Mouse (Mus musculus) neural tube, embryonic 14.5 days (tissue): ENCODE measurements around the gene Tspan1. TPM values are rescaled to one million over a fixed set of nuclear protein-coding genes. Genes with fewer than 3 reads are reported as not detected.

Source experiments
- ATAC-seq: fragments of 200-750 bp; cut with Nextera tagmentation; 2 replicates; pipeline ENCODE4 v1.8.0; 2017; ENCODE audit warnings: low read depth, mild to moderate bottlenecking, moderate TSS enrichment, moderate library complexity
- H3K27ac ChIP-seq: fragments of 300-500 bp; sonication (generic); 2 replicates; pipeline ENCODE4 v1.5.1; 2014; ENCODE audit warnings: low read depth, mild to moderate bottlenecking, control low read depth, low read length, moderate library complexity, mixed read lengths
- H3K27me3 ChIP-seq: fragments of 300-500 bp; sonication (generic); 2 replicates; pipeline ENCODE4 v1.6.1; 2014; ENCODE audit warnings: low read length; ENCODE audit not compliant: control insufficient read depth, insufficient read depth
- H3K36me3 ChIP-seq: fragments of 300-500 bp; sonication (generic); 2 replicates; pipeline ENCODE4 v1.6.1; 2014; ENCODE audit warnings: low read length, mixed read lengths; ENCODE audit not compliant: control insufficient read depth, insufficient read depth
- H3K4me1 ChIP-seq: fragments of 300-500 bp; sonication (generic); 2 replicates; pipeline ENCODE4 v1.6.1; 2014; ENCODE audit warnings: low read length; ENCODE audit not compliant: control insufficient read depth, insufficient read depth
- H3K4me2 ChIP-seq: fragments of 300-500 bp; sonication (generic); 2 replicates; pipeline ENCODE4 v1.6.1; 2014; ENCODE audit warnings: mild to moderate bottlenecking, low read depth, low read length, control low read depth
- H3K4me3 ChIP-seq: fragments of 300-500 bp; sonication (generic); 2 replicates; pipeline ENCODE4 v1.5.1; 2014; ENCODE audit warnings: low read depth, low read length, control low read depth, mixed read lengths
- H3K9ac ChIP-seq: fragments of 300-500 bp; sonication (generic); replicated peaks from 2 replicates; pipeline ENCODE4 v1.6.1; 2014; ENCODE audit warnings: low read depth, mild to moderate bottlenecking, control low read depth, low read length, mixed read lengths
- H3K9me3 ChIP-seq: fragments of 300-500 bp; sonication (generic); 2 replicates; pipeline ENCODE4 v1.6.1; 2016; ENCODE audit warnings: low read length; ENCODE audit not compliant: control insufficient read depth
- WGBS: fragments of 180-500 bp; shearing (Covaris S2); extraction: QIAGEN DNeasy Blood & Tissue Kit; methylation state at CpG from one replicate; pipeline ENCODE4 v1.1.7; 2014; 5-methylcytosine and 5-hydroxymethylcytosine counted together
- polyA plus RNA-seq: library from polyadenylated mRNA; unstranded; fragments of >200 nt; fragmentation: Nextera tagmentation; extraction: Ambion mirVana; gene quantifications from 2 replicates; pipeline ENCODE4 v1.2.1, GENCODE M21; 2014

Tspan1 gene
- polyA plus RNA-seq, 1 experiment from 2014 or later: 0.09 TPM

- H3K4me1 ChIP-seq: peaks cover 7% of the 10 kb centered on the region
- no peaks in the 10 kb centered on the region for H3K27me3 ChIP-seq
- H3K9ac ChIP-seq: no peak overlapping the region
- ATAC-seq: no peak
- WGBS: 96% methylated on average over 15 of the region's 15 CpGs
- H3K9me3 ChIP-seq: no peaks in the 10 kb centered on the region
- H3K36me3 ChIP-seq: peaks cover 43% of the 10 kb centered on the region
- H3K27ac ChIP-seq: no peak overlapping the region
- no peak overlapping the region for H3K4me3 ChIP-seq
- no peak overlapping the region for H3K4me2 ChIP-seq
Measured at GRCm38 (mm10) chr4:116152702-116153101, 14.7 kb downstream of the Tspan1 start.

GRCm38 (mm10) chr4:116151238-116151637 is 16.2 kb downstream of the Tspan1 start, which contains the start of gene Lurap1:
Gene Lurap1 (minus strand): TSS chr4:116151338.
- Histone ChIP-seq H3K9me3 (no peaks in the 10 kb centered on the region), H3K4me2 (peak within 1 kb of the TSS; percentile 73), H3K4me3 (peak within 1 kb of the TSS; percentile 70), H3K36me3 (peaks cover 30% of the 10 kb centered on the region), H3K27ac (peak within 1 kb of the TSS; percentile 78), H3K27me3 (no peaks in the 10 kb centered on the region), H3K4me1 (peaks cover 7% of the 10 kb centered on the region), H3K9ac (peak within 1 kb of the TSS; percentile 94)
- 80% methylated on average over 6 of the region's 6 CpGs for WGBS
- ATAC-seq: no peak

GRCm38 (mm10) chr4:116150862-116151221 is 16.6 kb downstream of the Tspan1 start:
- whole genome bisulfite sequencing: 22% methylated on average over 4 of the region's 4 CpGs
- no peak for ATAC-seq
- peak overlapping the region; percentile 94 for H3K9ac ChIP-seq

GRCm38 (mm10) chr4:116150156-116150861 is 17.1 kb downstream of the Tspan1 start:
- Histone ChIP-seq H3K9me3 (no peaks in the 10 kb centered on the region), H3K36me3 (peaks cover 22% of the 10 kb centered on the region), H3K4me2 (peak overlapping the region; percentile 73), H3K27me3 (no peaks in the 10 kb centered on the region), H3K4me1 (peaks cover 7% of the 10 kb centered on the region), H3K27ac (peak overlapping the region; percentile 78), H3K4me3 (peak overlapping the region; percentile 70), H3K9ac (peak overlapping the region; percentile 94)
- peak; percentile 94 for ATAC-seq
- whole genome bisulfite sequencing: under 1% methylated on average over 32 of the region's 73 CpGs

More at GRCm38 (mm10) chr4:116150862-116151221, 16.6 kb downstream of the Tspan1 start:
- no peaks in the 10 kb centered on the region for H3K9me3 ChIP-seq
- peak overlapping the region; percentile 73 for H3K4me2 ChIP-seq
- no peaks in the 10 kb centered on the region for H3K27me3 ChIP-seq
- H3K4me3 ChIP-seq: peak overlapping the region; percentile 70
- no peak overlapping the region; the same call in 1 of the 2 replicates for H3K27ac ChIP-seq
- H3K4me1 ChIP-seq: peaks cover 7% of the 10 kb centered on the region
- H3K36me3 ChIP-seq: peaks cover 26% of the 10 kb centered on the region

GRCm38 (mm10) chr4:116149812-116150155 is 17.6 kb downstream of the Tspan1 start:
- Histone ChIP-seq H3K9ac (peak overlapping the region; percentile 94), H3K36me3 (peaks cover 18% of the 10 kb centered on the region), H3K27ac (peak overlapping the region; percentile 78), H3K27me3 (no peaks in the 10 kb centered on the region), H3K9me3 (no peaks in the 10 kb centered on the region), H3K4me1 (peaks cover 7% of the 10 kb centered on the region), H3K4me3 (peak overlapping the region; percentile 70), H3K4me2 (peak overlapping the region; percentile 73)
- WGBS: 20% methylated on average over 6 of the region's 6 CpGs
- peak; percentile 13; the same call in 1 of the 2 replicates for ATAC-seq

- peak; percentile 76 for ATAC-seq
- Histone ChIP-seq H3K36me3 (no peaks in the 10 kb centered on the region), H3K4me2 (peak overlapping the region; percentile 97), H3K27me3 (no peaks in the 10 kb centered on the region), H3K27ac (no peak overlapping the region), H3K4me3 (peak overlapping the region; percentile 45), H3K4me1 (peaks cover 7% of the 10 kb centered on the region; the same call in 1 of the 2 replicates), H3K9me3 (no peaks in the 10 kb centered on the region), H3K9ac (peak overlapping the region; percentile 57)
- under 1% methylated on average over 40 of the region's 47 CpGs for WGBS
Measured at GRCm38 (mm10) chr4:116143891-116144717, 23.3 kb downstream of the Tspan1 start.

GRCm38 (mm10) chr4:116143317-116143811 is 24.0 kb downstream of the Tspan1 start:
- H3K4me1 ChIP-seq: peaks cover 7% of the 10 kb centered on the region; the same call in 1 of the 2 replicates
- peak overlapping the region; percentile 97 for H3K4me2 ChIP-seq
- ATAC-seq: no peak
- H3K27me3 ChIP-seq: no peaks in the 10 kb centered on the region
- no peak overlapping the region for H3K27ac ChIP-seq
- H3K4me3 ChIP-seq: peak overlapping the region; percentile 45
- no peaks in the 10 kb centered on the region for H3K9me3 ChIP-seq
- 8% methylated on average over 7 of the region's 7 CpGs for WGBS
- H3K36me3 ChIP-seq: no peaks in the 10 kb centered on the region
- no peak overlapping the region; the same call in 1 of the 2 replicates for H3K9ac ChIP-seq

GRCm38 (mm10) chr4:116142269-116142668 is 25.1 kb downstream of the Tspan1 start:
- H3K27ac ChIP-seq: no peak overlapping the region
- peaks cover 7% of the 10 kb centered on the region; the same call in 1 of the 2 replicates for H3K4me1 ChIP-seq
- H3K9ac ChIP-seq: no peak overlapping the region
- H3K9me3 ChIP-seq: no peaks in the 10 kb centered on the region
- WGBS: 71% methylated on average over 7 of the region's 7 CpGs
- no peak overlapping the region for H3K4me3 ChIP-seq
- no peaks in the 10 kb centered on the region for H3K27me3 ChIP-seq
- no peak for ATAC-seq
- no peak overlapping the region for H3K4me2 ChIP-seq
- H3K36me3 ChIP-seq: no peaks in the 10 kb centered on the region
